Mouse (Mus musculus) limb, embryonic 14.5 days (tissue): ENCODE data around the gene Myo1d. TPM values are rescaled to one million over a fixed set of nuclear protein-coding genes. Genes with fewer than 3 reads are reported as not detected.

Experiments used
- ATAC-seq: fragments of 200-750 bp; cut with Nextera tagmentation; 2 replicates; pipeline ENCODE4 v1.8.0; 2017; ENCODE audit warnings: low read depth, moderate number of reproducible peaks, moderate TSS enrichment; ENCODE audit not compliant: low FRiP score
- DNase-seq: peaks from one replicate; pipeline ENCODE4 v3.0.0-alpha.2; 2015; ENCODE audit warnings: low spot score
- H3K27ac ChIP-seq: fragments of 300-500 bp; sonication (generic); replicated peaks from 2 replicates; pipeline ENCODE4 v1.5.1; 2014; ENCODE audit warnings: low read depth, mild to moderate bottlenecking, low read length, moderate library complexity, mixed read lengths
- H3K27me3 ChIP-seq: fragments of 300-500 bp; sonication (generic); 2 replicates; pipeline ENCODE4 v1.6.1; 2014; ENCODE audit warnings: low read length, mixed read lengths; ENCODE audit not compliant: control insufficient read depth, insufficient read depth
- H3K36me3 ChIP-seq: fragments of 300-500 bp; sonication (generic); 2 replicates; pipeline ENCODE4 v1.6.1; 2014; ENCODE audit warnings: mild to moderate bottlenecking, low read length, moderate library complexity, mixed read lengths; ENCODE audit not compliant: control insufficient read depth, insufficient read depth
- H3K4me1 ChIP-seq: fragments of 300-500 bp; sonication (generic); 2 replicates; pipeline ENCODE4 v1.6.1; 2014; ENCODE audit warnings: antibody characterized with exemption, low read length, mixed read lengths; ENCODE audit not compliant: control insufficient read depth, insufficient read depth
- H3K4me2 ChIP-seq: fragments of 300-500 bp; sonication (generic); replicated peaks from 2 replicates; pipeline ENCODE4 v1.6.1; 2014; ENCODE audit warnings: low read depth, mild to moderate bottlenecking, low read length, moderate library complexity; ENCODE audit not compliant: severe bottlenecking
- H3K4me3 ChIP-seq: fragments of 300-500 bp; sonication (generic); replicated peaks from 2 replicates; pipeline ENCODE4 v1.5.1; 2014; ENCODE audit warnings: low read length
- H3K9ac ChIP-seq: fragments of 300-500 bp; sonication (generic); 2 replicates; pipeline ENCODE4 v1.6.1; 2014; ENCODE audit warnings: mild to moderate bottlenecking, low read depth, low read length, moderate library complexity; ENCODE audit not compliant: severe bottlenecking
- H3K9me3 ChIP-seq: fragments of 300-500 bp; sonication (generic); 2 replicates; pipeline ENCODE4 v1.6.1; 2016; ENCODE audit warnings: low read length; ENCODE audit not compliant: control insufficient read depth
- POLR2A ChIP-seq: fragments of 200-500 bp; IDR thresholded peaks from 2 replicates; pipeline ENCODE4 v1.8.0; 2012; ENCODE audit warnings: inconsistent platforms, mild to moderate bottlenecking, moderate library complexity, borderline replicate concordance; ENCODE audit not compliant: insufficient read depth, insufficient read length; ENCODE audit errors: extremely low read depth
- WGBS: fragments of 180-500 bp; shearing (Covaris S2); extraction: QIAGEN DNeasy Blood & Tissue Kit; methylation state at CpG from one replicate; pipeline ENCODE4 v1.1.7; 2014; 5-methylcytosine and 5-hydroxymethylcytosine counted together
- polyA plus RNA-seq, 2 experiments: library from polyadenylated mRNA; depleted of rRNA in 1 of 2; stranded (reverse) in 1 of 2; unstranded in 1 of 2; fragments of >200 nt; fragmentation: Nextera tagmentation in 1 of 2; extraction: Ambion mirVana in 1 of 2; gene quantifications; 2 replicates each; pipeline versions ENCODE4 v1.2.1 to v1.2.3; 2012 to 2014

Gene Myo1d
- polyA plus RNA-seq, 2 experiments: 6.6 to 8.3 TPM

- Histone ChIP-seq H3K36me3 (no peaks in the 10 kb centered on the region), H3K27me3 (no peaks in the 10 kb centered on the region), H3K9me3 (no peaks in the 10 kb centered on the region), H3K4me3 (no peak overlapping the region), H3K4me2 (no peak overlapping the region), H3K4me1 (peaks cover 8% of the 10 kb centered on the region; the same call in 1 of the 2 replicates), H3K9ac (no peak overlapping the region), H3K27ac (no peak overlapping the region)
- ATAC-seq (no peak), DNase-seq (no peak)
- WGBS: 76% methylated on average over 10 of the region's 10 CpGs
- TF ChIP-seq POLR2A: no peak
Observed at GRCm38 (mm10) chr11:80485622-80486206, 294.1 kb downstream of the Myo1d start.

GRCm38 (mm10) chr11:80485120-80485551 is 294.7 kb downstream of the Myo1d start:
- H3K36me3 ChIP-seq: no peaks in the 10 kb centered on the region
- no peak overlapping the region for H3K4me3 ChIP-seq
- H3K27me3 ChIP-seq: no peaks in the 10 kb centered on the region
- H3K4me2 ChIP-seq: no peak overlapping the region
- ATAC-seq: no peak
- H3K4me1 ChIP-seq: peaks cover 8% of the 10 kb centered on the region; the same call in 1 of the 2 replicates
- H3K27ac ChIP-seq: no peak overlapping the region
- no peak overlapping the region for H3K9ac ChIP-seq
- no peaks in the 10 kb centered on the region for H3K9me3 ChIP-seq
- WGBS: 75% methylated on average over 9 of the region's 9 CpGs
- no peak for DNase-seq
- TF ChIP-seq POLR2A: no peak

GRCm38 (mm10) chr11:80484191-80484791 is 295.5 kb downstream of the Myo1d start:
- Histone ChIP-seq H3K36me3 (0 out of 2 replicates have a peak, but pooled peaks cover 3% of the 10 kb centered on the region), H3K4me2 (no peak overlapping the region), H3K27me3 (no peaks in the 10 kb centered on the region), H3K4me1 (peaks cover 5% of the 10 kb centered on the region), H3K4me3 (no peak overlapping the region), H3K27ac (no peak overlapping the region), H3K9me3 (no peaks in the 10 kb centered on the region), H3K9ac (no peak overlapping the region)
- 42% methylated on average over 12 of the region's 12 CpGs for WGBS
- ATAC-seq: no peak
- DNase-seq: no peak
- no peak for TF ChIP-seq POLR2A

GRCm38 (mm10) chr11:80483536-80484067 is 296.2 kb downstream of the Myo1d start:
- Histone ChIP-seq H3K9me3 (no peaks in the 10 kb centered on the region), H3K36me3 (0 out of 2 replicates have a peak, but pooled peaks cover 3% of the 10 kb centered on the region), H3K4me2 (no peak overlapping the region), H3K4me3 (no peak overlapping the region), H3K4me1 (peaks cover 8% of the 10 kb centered on the region), H3K9ac (no peak overlapping the region), H3K27ac (no peak overlapping the region), H3K27me3 (no peaks in the 10 kb centered on the region)
- WGBS: 70% methylated on average over 6 of the region's 6 CpGs
- ATAC-seq (no peak), DNase-seq (no peak)
- no peak for TF ChIP-seq POLR2A

GRCm38 (mm10) chr11:80482921-80483320 is 296.9 kb downstream of the Myo1d start:
- DNase-seq: no peak

More at GRCm38 (mm10) chr11:80482921-80483320, 296.9 kb downstream of the Myo1d start:
- ATAC-seq: no peak
- TF ChIP-seq POLR2A: no peak
- WGBS: 81% methylated on average over 7 of the region's 7 CpGs
- Histone ChIP-seq H3K4me3 (no peak overlapping the region), H3K4me2 (no peak overlapping the region), H3K4me1 (peaks cover 12% of the 10 kb centered on the region), H3K9ac (no peak overlapping the region), H3K36me3 (0 out of 2 replicates have a peak, but pooled peaks cover 3% of the 10 kb centered on the region), H3K27me3 (no peaks in the 10 kb centered on the region), H3K27ac (no peak overlapping the region), H3K9me3 (no peaks in the 10 kb centered on the region)
